Mouse (Mus musculus): ENCODE data around the gene Slc22a1. TPM values are rescaled to one million over a fixed set of nuclear protein-coding genes. Genes with fewer than 3 reads are reported as not detected.

The Slc22a1 gene
- not detected for total RNA-seq (2018; cell fraction: chromatin; rRNA removed)
- not detected for total RNA-seq (2018; cell fraction: cytosol; rRNA removed)
- total RNA-seq (2018; cell fraction: nucleus; rRNA removed) = under 1 TPM in 1 of 26 experiments, not detected in 25; 0.48 TPM
- polyA plus RNA-seq (2018) = not detected in 3 replicates

DNA sequence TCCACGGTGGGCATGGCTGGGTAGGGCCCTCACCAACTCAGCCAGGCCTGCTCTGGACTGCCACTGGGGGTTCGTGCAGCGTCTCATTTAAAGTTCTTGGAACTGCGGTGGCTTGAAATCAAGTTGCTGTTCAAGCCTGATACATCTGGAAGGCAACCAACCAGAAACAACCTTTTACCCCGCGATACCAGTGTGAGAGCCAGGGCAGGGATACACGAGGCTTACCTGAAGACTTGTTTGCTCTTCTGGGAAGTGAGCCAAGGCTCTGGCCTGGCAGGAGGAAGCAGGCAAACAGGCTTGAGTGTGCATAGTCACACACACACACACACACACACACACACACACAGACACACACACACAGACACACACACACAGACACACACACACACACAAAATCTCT is at the start of gene Slc22a1:
Slc22a1 (minus strand) TSS at position 184 of the 400 bp plus-strand sequence.
- no peaks in the 10 kb centered on the region for H3K36me3 ChIP-seq (ENCODE audit: inconsistent target)
- no peak within 1 kb of the TSS for H3K27ac ChIP-seq
- H3K4me3 ChIP-seq (ENCODE audit: inconsistent target) = no peak within 1 kb of the TSS
- 63% methylated on average over 7 of the region's 7 CpGs for WGBS (ENCODE audit: missing documents)
- H3K79me2 ChIP-seq (ENCODE audit: inconsistent target) = no peaks in the 10 kb centered on the region

DNA sequence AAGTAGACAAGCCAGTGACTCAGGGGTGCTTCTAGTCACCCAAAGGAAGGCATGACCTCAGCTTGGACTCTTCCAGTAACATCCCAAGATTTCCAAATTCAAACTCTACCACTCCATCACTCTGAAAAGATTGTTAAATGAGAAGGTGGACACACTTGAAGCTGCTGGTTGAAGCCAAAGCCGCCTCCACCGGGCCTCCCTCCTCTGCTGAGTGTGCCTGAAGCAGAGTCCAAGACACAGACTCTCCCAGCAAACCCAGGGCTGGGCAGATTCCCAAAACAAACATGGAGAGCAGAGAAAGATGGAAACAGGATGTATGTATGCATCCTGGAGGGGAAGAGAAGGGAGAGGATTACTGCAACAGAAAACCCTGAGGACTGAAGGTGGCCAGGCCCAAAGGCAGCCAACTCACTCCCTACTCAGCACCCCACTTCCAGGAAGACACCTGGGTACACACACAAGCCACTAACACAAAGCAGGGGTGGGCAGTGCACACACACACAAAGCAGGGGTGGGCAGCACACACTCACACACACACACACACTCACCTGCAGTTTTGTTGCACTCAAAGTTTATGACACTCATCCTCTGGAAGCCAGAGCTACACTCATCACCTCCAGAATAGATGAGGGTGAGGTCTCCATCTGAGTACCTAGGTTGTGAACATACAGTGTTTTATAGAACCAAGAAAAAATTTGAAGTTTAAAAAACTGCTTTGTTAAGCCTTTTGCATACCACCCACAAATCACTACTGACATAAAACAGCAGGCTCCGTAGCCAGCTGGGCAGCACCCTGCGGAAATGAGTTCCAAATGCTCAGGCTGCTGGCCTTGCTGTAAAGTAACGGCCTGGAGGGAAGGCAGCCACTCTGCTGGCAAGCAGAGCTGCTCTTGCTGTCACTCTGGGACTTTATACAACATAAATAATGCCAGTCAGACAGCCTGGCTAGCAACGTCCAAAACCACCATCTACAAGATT is 49.4 kb upstream of the Slc22a1 start:
- Histone ChIP-seq H3K36me3 (ENCODE audit: inconsistent target) (no peaks in the 10 kb centered on the region), H3K27ac (no peak overlapping the region)

GRCm38 (mm10) chr17:12723986-12724766 is 48.5 kb upstream of the Slc22a1 start:
- no peaks in the 10 kb centered on the region for H3K36me3 ChIP-seq (ENCODE audit: inconsistent target)
- no peaks in the 10 kb centered on the region for H3K79me2 ChIP-seq (ENCODE audit: inconsistent target)
- 92% methylated on average over 5 of the region's 5 CpGs for WGBS (ENCODE audit: missing documents)
- no peak overlapping the region for H3K4me3 ChIP-seq (ENCODE audit: inconsistent target)
- H3K27ac ChIP-seq = no peak overlapping the region

More for the DNA sequence above, 49.4 kb upstream of the Slc22a1 start:
- Histone ChIP-seq H3K79me2 (ENCODE audit: inconsistent target) (no peaks in the 10 kb centered on the region), H3K4me3 (ENCODE audit: inconsistent target) (no peak overlapping the region)
- WGBS (ENCODE audit: missing documents) = 78% methylated on average over 6 of the region's 6 CpGs

- Histone ChIP-seq H3K27ac (no peak overlapping the region), H3K36me3 (ENCODE audit: inconsistent target) (no peaks in the 10 kb centered on the region), H3K4me3 (ENCODE audit: inconsistent target) (no peak overlapping the region), H3K79me2 (ENCODE audit: inconsistent target) (no peaks in the 10 kb centered on the region)
- 16% methylated on average over 7 of the region's 8 CpGs for whole genome bisulfite sequencing (ENCODE audit: missing documents)
These were observed 47.0 kb upstream of the Slc22a1 start for GRCm38 (mm10) chr17:12722622-12723021.

DNA sequence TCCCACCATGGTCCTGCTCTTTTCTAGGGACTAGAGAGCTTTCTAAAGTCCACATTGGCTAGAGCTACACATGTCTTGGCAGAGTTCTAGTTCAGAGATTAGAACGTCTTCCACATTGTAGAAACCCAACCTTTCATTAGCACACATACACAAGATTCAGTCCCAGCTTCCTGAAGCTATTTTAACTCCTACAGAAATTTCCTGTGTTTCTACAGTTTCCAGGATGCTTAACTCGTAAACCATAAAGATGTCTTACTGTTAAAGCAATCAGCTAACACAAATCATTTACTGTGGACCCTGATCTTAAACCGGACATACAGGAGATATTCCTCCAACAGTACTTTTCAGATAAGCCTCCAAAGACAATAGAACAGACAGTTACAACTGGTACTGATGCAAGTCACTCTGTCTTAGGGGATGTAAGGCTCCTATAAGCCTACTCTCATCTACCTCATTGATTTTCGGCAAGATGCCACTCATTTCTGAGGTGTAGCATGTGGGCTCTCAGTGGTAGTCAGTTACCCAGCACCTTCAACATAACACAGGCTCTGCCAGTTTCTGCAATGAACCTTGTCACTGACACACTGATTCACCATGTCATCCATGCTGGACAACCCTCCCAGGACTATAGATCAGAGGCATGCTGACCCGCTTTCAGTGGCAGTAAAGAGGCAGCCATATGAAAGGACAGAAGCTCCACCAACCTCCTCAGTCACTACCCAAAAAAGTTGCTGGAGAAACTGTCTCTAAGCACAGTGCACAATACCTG is 45.7 kb upstream of the Slc22a1 start:
- WGBS (ENCODE audit: missing documents) = 90% methylated on average over 5 of the region's 5 CpGs
- Histone ChIP-seq H3K36me3 (ENCODE audit: inconsistent target) (no peaks in the 10 kb centered on the region), H3K4me3 (ENCODE audit: inconsistent target) (no peak overlapping the region), H3K79me2 (ENCODE audit: inconsistent target) (no peaks in the 10 kb centered on the region), H3K27ac (no peak overlapping the region)

DNA sequence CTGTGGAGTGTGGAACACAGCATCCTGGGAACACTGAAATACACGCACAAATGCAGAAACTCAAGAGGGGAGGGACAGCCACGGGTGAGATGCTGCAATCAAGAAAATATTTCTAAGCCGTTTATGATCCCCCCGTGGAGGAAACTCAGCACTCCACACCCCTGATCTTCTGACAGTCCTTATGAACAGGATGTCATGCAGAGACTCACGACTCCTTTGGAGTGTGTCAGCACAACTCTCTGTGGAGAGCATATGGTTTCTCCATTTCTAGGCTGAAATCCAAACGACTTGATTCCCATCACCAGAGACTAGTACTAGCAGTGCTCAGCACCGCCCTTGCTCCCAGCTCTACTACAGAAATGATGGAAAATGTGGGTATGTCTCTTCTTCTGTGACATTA is 42.6 kb upstream of the Slc22a1 start:
- Histone ChIP-seq H3K27ac (no peak overlapping the region), H3K79me2 (ENCODE audit: inconsistent target) (no peaks in the 10 kb centered on the region), H3K4me3 (ENCODE audit: inconsistent target) (no peak overlapping the region), H3K36me3 (ENCODE audit: inconsistent target) (no peaks in the 10 kb centered on the region)
- 75% methylated on average over 7 of the region's 7 CpGs for WGBS (ENCODE audit: missing documents)

GRCm38 (mm10) chr17:12717445-12717844 is 41.8 kb upstream of the Slc22a1 start:
- Histone ChIP-seq H3K27ac (no peak overlapping the region), H3K36me3 (ENCODE audit: inconsistent target) (no peaks in the 10 kb centered on the region), H3K79me2 (ENCODE audit: inconsistent target) (no peaks in the 10 kb centered on the region), H3K4me3 (ENCODE audit: inconsistent target) (no peak overlapping the region)
- WGBS (ENCODE audit: missing documents) = 93% methylated on average over 4 of the region's 4 CpGs

DNA sequence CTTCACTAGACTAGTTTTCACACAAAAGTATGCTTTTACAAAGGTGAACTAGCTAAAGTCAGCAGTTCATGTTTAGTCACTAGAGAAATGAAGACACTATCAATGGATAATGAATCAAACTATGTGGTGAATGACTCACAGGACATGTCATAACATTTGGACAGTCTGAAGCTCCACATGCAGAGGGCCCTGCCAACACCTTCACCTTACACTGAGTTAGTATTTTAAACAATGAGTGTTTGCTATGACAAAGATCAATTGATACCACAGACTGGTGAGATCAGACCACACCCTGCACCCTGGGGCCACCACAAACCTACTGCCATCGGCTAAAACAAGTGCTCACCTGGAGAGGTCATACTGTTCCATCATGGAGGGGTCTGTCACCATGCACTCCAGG is 39.4 kb upstream of the Slc22a1 start:
- Histone ChIP-seq H3K27ac (no peak overlapping the region), H3K79me2 (ENCODE audit: inconsistent target) (no peaks in the 10 kb centered on the region), H3K36me3 (ENCODE audit: inconsistent target) (no peaks in the 10 kb centered on the region), H3K4me3 (ENCODE audit: inconsistent target) (no peak overlapping the region)
- 90% methylated on average over 1 of the region's 1 CpGs for WGBS (ENCODE audit: missing documents)

GRCm38 (mm10) chr17:12714080-12714561 is 38.5 kb upstream of the Slc22a1 start:
- no peaks in the 10 kb centered on the region for H3K79me2 ChIP-seq (ENCODE audit: inconsistent target)
- no peak overlapping the region for H3K4me3 ChIP-seq (ENCODE audit: inconsistent target)
- WGBS (ENCODE audit: missing documents) = 10% methylated on average over 5 of the region's 5 CpGs
- no peak overlapping the region for H3K27ac ChIP-seq
- H3K36me3 ChIP-seq (ENCODE audit: inconsistent target) = no peaks in the 10 kb centered on the region

DNA sequence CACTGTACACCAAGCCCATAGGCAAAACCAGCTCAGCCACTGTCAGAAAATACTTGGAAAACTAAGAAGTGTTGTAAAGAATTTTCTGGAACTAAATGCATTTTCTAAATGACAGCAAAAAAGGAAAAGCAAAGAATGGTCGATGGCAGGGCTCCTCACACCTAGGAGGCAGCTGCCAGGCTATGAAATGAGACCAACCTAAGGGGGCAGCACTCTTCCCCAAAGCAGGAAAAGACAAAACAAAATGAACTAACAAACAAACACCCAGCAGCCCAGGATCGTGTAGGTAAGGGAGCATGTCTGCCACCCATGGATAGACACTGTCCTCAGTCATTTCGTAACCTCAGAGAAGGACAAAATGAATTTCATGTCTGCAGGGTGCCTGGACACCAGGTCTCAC is 37.4 kb upstream of the Slc22a1 start:
- Histone ChIP-seq H3K4me3 (ENCODE audit: inconsistent target) (no peak overlapping the region), H3K27ac (no peak overlapping the region), H3K79me2 (ENCODE audit: inconsistent target) (no peaks in the 10 kb centered on the region), H3K36me3 (ENCODE audit: inconsistent target) (no peaks in the 10 kb centered on the region)
- 76% methylated on average over 3 of the region's 3 CpGs for WGBS (ENCODE audit: missing documents)

DNA sequence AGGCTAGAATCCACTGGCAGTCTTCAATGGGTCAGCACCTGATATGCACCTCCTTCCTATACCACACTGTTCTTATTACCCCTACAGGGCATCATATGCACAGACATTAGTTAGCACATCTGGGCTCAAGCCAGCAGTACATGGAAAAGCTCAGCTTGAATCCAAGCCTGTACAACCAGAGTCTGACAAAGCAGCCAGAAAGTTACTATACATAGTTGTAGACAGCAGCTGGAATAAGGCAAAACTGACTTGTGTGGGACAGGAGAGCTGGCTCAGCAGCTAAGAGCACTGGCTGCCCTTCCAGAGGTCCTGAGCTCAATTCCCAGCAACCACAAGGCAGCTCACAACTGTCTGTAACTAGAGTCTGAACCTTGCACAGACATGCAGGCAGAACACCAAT is 36.6 kb upstream of the Slc22a1 start:
- no peak overlapping the region for H3K4me3 ChIP-seq (ENCODE audit: inconsistent target)
- no peaks in the 10 kb centered on the region for H3K79me2 ChIP-seq (ENCODE audit: inconsistent target)
- H3K36me3 ChIP-seq (ENCODE audit: inconsistent target) = no peaks in the 10 kb centered on the region
- H3K27ac ChIP-seq = no peak overlapping the region

GRCm38 (mm10) chr17:12710976-12711375 is 35.3 kb upstream of the Slc22a1 start:
- Histone ChIP-seq H3K79me2 (ENCODE audit: inconsistent target) (no peaks in the 10 kb centered on the region), H3K36me3 (ENCODE audit: inconsistent target) (no peaks in the 10 kb centered on the region), H3K27ac (no peak overlapping the region), H3K4me3 (ENCODE audit: inconsistent target) (no peak overlapping the region)
- WGBS (ENCODE audit: missing documents) = 100% methylated on average over 2 of the region's 2 CpGs

DNA sequence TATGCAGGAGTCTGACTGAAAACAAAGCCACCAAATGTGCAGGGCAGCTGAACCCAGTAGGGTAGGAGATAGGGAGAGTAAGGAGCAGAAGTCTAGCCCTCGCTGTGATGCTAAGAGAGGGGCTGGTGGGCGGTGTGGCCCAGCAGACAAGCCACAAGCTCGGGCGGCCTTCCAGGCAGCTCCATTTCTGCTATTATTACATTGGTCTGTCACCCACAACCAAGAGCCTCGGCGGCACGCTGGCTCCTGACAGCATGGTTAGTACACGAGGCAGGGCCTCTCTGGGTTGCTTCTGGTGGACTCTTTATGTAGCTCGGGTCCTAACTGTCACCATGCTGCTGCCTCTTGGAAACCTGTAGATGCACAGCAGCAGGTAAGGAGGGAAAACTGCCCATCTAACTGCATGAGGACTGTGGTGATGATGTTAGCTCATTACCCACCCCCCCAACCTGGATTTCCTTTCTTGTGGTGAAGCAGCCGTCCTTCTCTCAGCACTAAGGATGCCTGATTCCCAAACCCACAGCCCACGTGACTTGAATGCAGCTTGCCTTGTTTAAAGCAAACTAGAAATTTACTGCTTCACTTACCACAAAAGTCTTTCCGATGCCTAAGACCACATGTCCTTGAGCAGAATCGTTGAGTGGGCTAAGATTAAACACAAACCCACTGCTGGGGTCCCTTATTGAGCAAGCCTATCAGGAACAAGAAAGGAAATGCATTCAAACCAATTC is 34.6 kb upstream of the Slc22a1 start:
- Histone ChIP-seq H3K27ac (no peak overlapping the region), H3K36me3 (ENCODE audit: inconsistent target) (no peaks in the 10 kb centered on the region), H3K4me3 (ENCODE audit: inconsistent target) (no peak overlapping the region), H3K79me2 (ENCODE audit: inconsistent target) (no peaks in the 10 kb centered on the region)
- 21% methylated on average over 13 of the region's 13 CpGs for WGBS (ENCODE audit: missing documents)

Measured in macrophage (primary cell).